Mouse (Mus musculus): ENCODE measurements around the gene Htr6.

The Htr6 gene

DNA sequence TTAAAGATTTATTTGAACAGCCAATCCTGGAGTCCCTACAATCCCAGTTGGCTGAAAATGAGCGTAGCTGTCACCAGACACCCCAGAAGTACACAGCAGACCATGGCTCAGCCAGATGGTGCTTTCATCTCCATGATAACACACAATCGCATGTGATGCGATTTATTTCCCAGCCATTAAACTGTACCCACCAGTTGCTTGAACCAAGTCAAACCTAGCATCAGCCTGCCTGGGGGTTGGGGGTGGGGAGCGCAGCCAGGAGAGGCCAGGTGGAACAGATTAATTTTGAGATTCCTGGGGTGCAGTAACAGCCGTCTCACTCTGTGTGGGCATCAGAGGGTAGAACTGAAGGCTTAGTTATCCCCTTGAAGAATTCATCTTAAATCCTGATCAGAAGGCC lies 29.0 kb downstream of the Htr6 start:
- no peak for DNase-seq (ENCODE audit: low spot score)

DNA sequence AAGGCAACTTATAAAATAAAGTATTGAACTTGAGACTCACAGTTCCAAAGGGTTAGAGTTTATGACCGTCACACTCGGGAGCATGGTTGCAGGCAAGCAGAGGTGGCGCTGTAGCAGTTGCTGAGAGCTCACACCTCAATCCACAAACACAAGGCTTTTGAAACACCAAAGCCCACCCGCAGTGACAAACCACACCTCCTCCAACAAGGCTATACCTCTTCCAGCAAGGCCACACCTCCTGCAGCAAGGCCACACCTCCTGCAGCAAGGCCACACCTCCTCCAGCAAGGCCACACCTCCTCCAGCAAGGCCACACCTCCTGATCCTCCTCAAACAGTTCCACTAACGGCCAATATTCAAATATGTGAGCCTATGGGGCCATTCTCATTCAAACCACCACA lies 30.8 kb downstream of the Htr6 start:
- DNase-seq (ENCODE audit: low spot score): no peak

DNA sequence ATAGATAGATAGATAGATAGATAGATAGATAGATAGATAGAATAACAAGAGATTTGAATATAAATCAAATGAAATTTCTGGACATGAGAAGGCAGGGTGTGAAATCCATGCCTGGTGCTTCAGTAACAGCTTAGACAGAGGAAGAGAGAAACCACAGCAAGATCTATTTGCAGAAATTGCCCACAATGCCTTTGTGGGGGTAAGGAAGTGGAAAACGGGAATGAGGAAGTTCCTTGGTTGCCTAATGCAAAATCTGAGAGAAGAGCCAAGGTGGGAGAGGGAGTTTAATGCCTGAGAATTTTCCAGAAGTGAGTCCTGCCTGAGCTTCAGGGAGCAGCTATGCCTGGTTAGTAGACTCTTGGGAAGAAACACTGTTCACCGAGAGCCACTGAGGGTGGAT lies 31.8 kb downstream of the Htr6 start:
- no peak for DNase-seq (ENCODE audit: low spot score)

DNA sequence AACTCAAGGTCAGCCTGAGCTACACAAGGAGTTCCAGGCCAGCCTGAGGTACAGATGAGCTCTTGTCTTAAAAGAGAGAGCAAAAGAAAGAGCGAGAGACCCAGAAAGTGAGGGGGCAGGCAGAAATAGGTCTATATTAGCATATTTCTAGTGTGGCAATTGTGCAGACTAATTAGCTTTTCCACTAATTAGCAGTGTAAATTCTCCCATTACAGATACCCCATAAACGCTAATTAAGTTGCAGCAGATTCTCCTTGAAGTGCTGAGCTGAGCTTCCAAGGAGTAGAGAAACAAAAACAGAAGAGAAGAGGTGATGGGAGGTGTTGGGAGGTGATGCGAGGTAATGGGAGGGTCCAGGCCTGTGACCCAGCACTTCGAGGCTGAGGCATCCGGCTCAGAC lies 32.8 kb downstream of the Htr6 start:
- DNase-seq (ENCODE audit: low spot score): no peak

DNA sequence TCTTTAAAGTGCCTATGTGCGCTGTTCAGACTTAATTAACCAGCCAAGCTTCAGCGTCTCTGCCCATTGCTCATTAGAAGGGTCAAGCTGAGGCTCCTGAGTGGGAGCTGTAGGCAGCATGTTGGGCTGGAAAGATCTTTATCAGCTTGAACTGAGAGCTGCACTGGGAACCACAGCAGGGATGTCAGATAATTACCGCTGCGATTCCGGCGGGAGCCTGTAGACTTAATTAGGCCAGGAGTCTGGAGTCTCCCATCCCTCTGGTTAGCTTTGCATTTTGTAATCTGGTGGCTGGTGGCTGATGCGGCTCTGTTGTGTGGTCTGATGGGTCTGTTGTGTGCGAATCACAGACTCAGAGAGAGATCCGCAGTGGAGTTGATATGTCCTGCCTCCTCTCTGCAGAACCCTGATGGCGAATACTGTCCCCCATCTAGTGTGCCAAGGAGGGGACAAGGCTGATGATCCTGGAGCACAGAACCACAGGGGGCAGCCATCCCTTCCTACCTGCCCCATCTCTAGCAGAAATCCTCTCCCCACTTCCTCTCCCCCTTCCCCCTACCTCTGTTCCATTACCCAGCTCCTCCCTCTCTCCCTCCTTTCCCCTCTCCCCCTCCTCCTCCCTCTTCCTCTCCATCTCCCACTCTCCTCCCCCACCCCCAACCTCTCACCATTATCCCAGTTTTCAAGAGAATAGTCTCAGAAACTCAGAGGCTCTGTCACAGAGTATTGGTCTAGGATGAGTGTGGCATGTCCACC lies 35.1 kb downstream of the Htr6 start:
- DNase-seq (ENCODE audit: low spot score): no peak

DNA sequence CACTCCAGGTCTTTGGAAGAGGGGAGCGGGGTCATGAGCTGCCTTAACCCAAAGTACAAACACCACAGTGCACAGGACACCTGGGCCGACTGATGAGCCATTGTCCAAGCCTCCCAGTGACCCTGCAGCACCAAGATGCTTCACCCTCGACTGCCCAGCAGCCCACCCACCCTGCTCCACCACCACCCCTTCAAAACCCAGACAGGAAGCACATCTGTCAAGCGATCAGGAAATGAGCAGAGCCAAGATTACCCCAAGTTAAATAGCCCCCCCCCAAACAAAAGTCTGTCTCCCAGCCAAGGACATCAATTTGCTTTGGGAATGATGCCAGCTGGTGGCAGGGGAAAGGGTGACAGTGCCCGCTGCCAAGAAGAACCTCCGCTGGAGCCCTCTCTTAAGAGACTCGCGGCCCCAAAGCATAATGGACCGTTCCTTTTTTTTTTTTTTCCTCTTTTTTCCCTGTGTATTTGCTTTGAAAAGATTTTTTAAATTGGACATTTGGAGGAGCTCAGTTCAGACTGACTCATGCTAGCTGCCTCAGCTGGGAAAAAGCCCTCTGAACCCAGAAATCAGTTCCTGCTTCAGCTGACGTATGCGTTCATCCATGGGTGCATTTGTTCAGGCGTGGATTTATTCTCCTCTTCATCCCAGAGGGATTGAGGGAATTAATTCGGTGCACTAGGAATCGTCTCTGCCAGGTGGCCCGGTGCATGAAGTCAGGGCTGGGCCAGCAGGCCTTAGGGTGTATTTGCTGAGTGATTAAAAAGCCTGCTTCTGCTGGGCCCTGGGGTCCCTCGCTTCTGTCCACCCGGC lies 37.4 kb downstream of the Htr6 start:
- DNase-seq (ENCODE audit: low spot score): no peak

GRCm38 (mm10) chr4:139035799-139036198 lies 39.6 kb downstream of the Htr6 start:
- no peak for DNase-seq (ENCODE audit: low spot score)

DNA sequence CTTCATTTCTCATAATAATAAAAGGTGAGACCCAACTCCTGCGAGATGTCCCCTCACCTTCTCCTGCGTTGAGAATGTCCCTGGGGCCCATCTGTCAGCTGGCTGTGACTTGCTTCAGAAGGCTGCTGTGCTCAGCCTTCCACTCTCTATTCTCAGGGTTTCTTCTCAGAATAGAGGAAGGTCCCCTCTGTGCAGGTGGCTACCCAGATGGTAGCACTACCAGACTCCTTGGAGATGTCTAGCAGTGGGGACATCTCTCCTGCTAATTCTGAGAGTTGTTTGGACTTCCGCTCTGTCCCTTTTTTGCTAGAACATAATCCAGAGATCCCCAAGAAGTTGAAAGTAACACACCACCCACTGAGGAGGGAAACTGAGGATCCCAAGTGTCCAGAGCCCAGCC lies 40.4 kb downstream of the Htr6 start:
- DNase-seq (ENCODE audit: low spot score): no peak

DNA sequence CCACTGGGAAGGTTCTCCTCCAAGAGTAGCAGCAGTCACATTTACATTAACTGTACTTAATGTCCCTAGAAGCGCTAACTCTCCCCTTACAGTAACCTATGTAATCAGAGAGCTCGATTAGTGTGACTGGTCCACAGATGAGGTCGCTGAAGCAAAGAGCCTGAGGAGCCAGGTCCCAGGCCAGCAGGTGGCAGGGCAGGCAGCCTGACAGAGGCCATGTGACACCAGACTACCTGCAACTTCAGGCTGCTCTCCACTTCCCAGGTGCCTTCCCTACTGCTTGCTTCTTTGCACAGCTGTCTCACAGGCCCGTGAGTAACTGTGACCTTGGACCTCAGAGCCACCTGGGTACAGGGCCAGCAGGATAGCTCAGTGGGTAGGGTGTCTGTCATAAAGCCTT lies 40.8 kb downstream of the Htr6 start:
- no peak for DNase-seq (ENCODE audit: low spot score)

DNA sequence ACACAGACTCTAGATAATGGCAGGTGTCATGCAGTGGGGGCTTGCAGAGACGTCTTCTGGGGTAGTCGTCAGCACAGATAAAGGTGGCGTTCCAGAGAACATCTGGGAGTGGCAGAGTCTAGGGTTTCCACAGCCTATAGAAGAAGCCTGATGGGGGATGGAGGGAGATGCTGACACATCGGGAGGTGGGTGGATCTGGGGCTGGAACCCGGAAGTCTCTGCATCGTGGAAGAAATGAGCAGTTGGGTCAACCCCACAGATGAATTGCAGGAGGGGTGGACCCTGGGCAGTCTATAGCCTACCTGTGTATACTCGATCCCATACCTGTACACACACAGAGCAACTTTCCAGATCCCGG lies 41.4 kb downstream of the Htr6 start:
- DNase-seq (ENCODE audit: low spot score): no peak

GRCm38 (mm10) chr4:139033263-139034009 lies 41.9 kb downstream of the Htr6 start:
- no peak for DNase-seq (ENCODE audit: low spot score)

DNA sequence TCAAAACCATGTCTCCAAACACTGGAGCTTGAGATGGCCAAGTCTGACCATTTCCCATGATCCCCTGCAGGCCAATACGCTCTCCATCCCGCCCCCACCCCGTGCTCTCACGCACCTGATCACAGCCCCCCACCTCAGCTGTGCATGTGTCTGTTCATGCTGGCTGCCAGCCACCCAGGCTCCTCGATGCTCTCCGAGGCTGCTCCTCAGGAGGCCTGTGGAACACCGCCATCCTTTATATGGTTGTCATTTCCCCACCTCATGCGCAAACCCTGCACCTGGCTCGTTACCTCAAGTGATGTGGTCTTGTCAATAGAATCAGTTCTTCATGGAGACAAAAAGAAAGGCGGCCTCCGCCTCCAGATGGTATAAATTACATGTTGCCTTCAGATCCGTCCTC lies 42.8 kb downstream of the Htr6 start:
- DNase-seq (ENCODE audit: low spot score): no peak

DNA sequence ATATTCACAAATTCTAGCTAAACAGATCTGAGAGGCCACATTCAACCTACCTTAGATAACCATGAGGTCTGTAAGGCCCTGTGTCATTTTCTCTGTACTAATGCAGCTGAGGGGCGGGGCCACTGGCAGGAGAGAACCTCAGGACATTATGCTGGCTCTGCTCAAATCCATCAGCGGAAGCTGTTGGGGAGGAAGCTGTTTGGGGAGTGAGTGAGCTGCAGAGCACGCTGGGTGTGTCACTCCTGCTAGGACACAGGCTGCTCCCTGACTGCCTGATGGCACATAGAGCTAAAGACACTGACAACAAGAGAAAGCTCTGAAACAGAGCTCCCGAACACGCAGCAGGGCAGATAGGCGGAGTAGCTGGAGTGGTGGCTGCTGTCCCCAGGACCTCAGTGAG lies 44.7 kb downstream of the Htr6 start:
- no peak for DNase-seq (ENCODE audit: low spot score)

DNA sequence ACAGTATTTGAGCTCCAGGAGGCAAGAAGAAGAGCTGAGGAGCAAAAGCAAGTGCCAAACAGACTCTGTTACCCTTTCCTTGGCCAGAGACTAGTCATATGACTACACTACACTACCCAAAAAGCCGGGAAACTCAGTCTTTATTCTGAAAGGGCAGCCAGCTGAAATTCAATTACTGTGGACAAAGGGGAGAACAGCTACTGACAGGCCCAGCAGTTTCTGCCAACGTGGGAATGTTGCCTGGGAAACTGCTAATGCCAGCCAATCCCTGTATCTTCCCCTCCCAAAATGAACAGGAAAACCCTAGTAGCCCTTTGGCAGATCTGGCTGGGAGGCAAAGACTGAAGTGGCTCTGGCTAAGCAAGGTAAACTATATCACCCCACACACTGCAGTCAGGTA lies 51.0 kb downstream of the Htr6 start:
- peak; percentile 69 for DNase-seq (ENCODE audit: low spot score)

- no peak for DNase-seq (ENCODE audit: low spot score)
Measured at GRCm38 (mm10) chr4:139020385-139020784, 55.0 kb downstream of the Htr6 start.

GRCm38 (mm10) chr4:139019413-139019812 lies 56.0 kb downstream of the Htr6 start:
- no peak for DNase-seq (ENCODE audit: low spot score)

DNA sequence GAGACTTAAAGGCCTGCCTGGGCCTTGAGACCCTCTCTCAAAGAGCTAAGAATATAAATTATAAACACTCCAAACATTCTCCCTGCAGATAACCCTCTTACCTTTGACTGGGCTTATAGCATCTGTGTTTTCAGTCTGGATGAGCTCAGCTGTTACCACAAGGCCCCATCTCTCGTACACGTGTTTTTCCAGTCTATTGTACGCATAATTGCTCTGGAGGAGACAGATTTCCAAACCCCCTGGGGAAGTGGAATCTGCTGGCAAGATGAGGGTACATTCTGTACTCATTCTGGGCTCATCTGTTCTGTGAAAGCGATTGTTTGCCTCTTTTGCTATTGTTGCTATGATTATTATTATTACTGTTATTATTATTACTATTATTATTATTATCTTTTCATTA lies 56.4 kb downstream of the Htr6 start:
- DNase-seq (ENCODE audit: low spot score): no peak

DNA sequence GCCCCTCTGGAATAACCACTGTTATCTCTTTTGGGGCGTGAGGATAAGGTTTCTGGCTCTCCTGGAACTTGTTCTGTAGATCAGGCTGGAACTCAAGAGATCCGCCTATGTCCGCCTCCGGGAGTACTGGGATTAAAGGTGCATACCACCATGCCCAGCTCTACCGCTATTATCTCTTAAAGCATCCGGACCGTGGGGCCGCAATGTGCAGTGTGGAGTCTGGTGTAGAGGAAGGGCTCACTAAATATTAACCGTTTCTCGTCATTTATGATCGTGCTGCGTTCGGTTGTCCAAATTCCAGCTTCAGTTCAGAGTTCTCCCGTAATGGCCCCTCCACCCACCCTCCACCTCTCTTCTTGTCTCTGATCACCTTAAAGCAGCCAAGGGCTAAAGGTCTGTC lies 57.0 kb downstream of the Htr6 start:
- no peak for DNase-seq (ENCODE audit: low spot score)

GRCm38 (mm10) chr4:139014793-139015192 lies 60.6 kb downstream of the Htr6 start:
- DNase-seq (ENCODE audit: low spot score): no peak

- DNase-seq (ENCODE audit: low spot score): no peak
Measured at GRCm38 (mm10) chr4:139013281-139013680, 62.1 kb downstream of the Htr6 start.

GRCm38 (mm10) chr4:139011201-139011702 lies 64.1 kb downstream of the Htr6 start:
- no peak for DNase-seq (ENCODE audit: low spot score)
